Mouse (Mus musculus) bone marrow macrophage, adult 2 months (primary cell): ENCODE data around the gene Gimap7. TPM values are rescaled to one million over a fixed set of nuclear protein-coding genes. Genes with fewer than 3 reads are reported as not detected.

Experiments used
- H3K27ac ChIP-seq: 2 replicates; pipeline ENCODE4 v1.5.1; 2012; ENCODE audit warnings: low read depth, low read length; ENCODE audit not compliant: insufficient read depth
- H3K4me1 ChIP-seq: 2 replicates; pipeline ENCODE4 v1.6.1; 2012; ENCODE audit warnings: low read length; ENCODE audit not compliant: control insufficient read depth, insufficient read depth
- H3K4me3 ChIP-seq: 2 replicates; pipeline ENCODE4 v1.5.1; 2012; ENCODE audit warnings: mild to moderate bottlenecking, low read length, moderate library complexity; ENCODE audit not compliant: insufficient read depth
- CTCF ChIP-seq: IDR thresholded peaks from 2 replicates; pipeline ENCODE4 v1.5.1; 2012; ENCODE audit warnings: low read depth, mild to moderate bottlenecking, low read length, moderate library complexity
- POLR2A ChIP-seq: IDR thresholded peaks from 2 replicates; pipeline ENCODE4 v1.6.1; 2012; ENCODE audit warnings: mild to moderate bottlenecking, low read depth, low read length, borderline replicate concordance
- polyA plus RNA-seq: library from polyadenylated mRNA; stranded (reverse); fragments of >200 nt; gene quantifications from 2 replicates; pipeline ENCODE4 v1.2.4, GENCODE M21; 2012; ENCODE audit not compliant: missing spikeins, insufficient read depth, insufficient read length

Gene Gimap7
- polyA plus RNA-seq, 1 experiment: not detected

DNA sequence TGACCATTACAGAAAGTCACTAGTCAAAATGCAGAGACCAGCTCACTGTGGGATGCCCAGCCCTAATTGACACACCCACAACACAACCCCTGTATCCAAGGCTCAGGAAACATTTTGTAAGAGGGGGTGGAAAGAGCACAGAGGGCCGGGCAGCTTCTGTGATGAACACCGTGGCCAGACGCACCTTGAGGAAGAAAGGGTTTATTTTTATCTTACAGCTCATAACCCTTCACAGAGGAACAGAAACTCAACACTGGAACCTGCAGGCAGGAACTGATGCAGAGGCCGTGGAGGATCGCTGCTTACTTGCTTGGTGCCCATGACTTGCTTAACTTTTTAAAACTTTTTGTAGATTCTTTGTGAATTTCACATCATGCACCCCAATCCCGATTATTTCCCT is 25.5 kb upstream of the Gimap7 start:
- no peak for TF ChIP-seq POLR2A
- no peak for TF ChIP-seq CTCF
- Histone ChIP-seq H3K27ac (no peak overlapping the region), H3K4me1 (peaks cover under 1% of the 10 kb centered on the region; the same call in 1 of the 2 replicates), H3K4me3 (no peak overlapping the region)

GRCm38 (mm10) chr6:48696830-48697554 is 21.4 kb upstream of the Gimap7 start:
- no peak overlapping the region for H3K4me3 ChIP-seq
- peaks cover 29% of the 10 kb centered on the region for H3K4me1 ChIP-seq
- H3K27ac ChIP-seq: no peak overlapping the region
- TF ChIP-seq CTCF (no peak), POLR2A (no peak)

GRCm38 (mm10) chr6:48697555-48697930 is 20.9 kb upstream of the Gimap7 start:
- Histone ChIP-seq H3K27ac (no peak overlapping the region), H3K4me3 (no peak overlapping the region), H3K4me1 (peaks cover 29% of the 10 kb centered on the region)
- no peak for TF ChIP-seq POLR2A
- TF ChIP-seq CTCF: no peak

- H3K27ac ChIP-seq: no peak overlapping the region
- no peak for TF ChIP-seq CTCF
- no peak for TF ChIP-seq POLR2A
- H3K4me1 ChIP-seq: peaks cover 29% of the 10 kb centered on the region
These were observed 20.2 kb upstream of the Gimap7 start for GRCm38 (mm10) chr6:48698066-48698856.

DNA sequence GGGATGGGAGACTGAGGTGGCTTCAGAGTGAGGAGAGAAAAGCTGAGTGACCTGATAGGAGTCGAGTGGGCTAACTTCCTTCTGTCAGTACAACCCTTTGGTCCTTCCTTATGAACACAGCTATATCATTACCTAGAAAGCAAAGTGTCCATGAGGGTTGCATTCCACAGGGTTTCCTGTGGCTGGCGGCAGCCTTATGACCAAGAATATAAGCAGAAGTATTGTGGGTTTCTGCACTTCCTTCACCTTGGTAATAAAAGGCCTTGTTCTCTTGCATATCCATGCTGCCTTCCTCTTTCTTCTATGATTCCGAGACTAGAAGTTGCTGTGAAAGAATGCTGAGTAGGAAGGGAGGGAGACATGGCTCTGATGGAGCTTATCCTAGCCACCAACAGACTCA is 19.5 kb upstream of the Gimap7 start:
- no peak for TF ChIP-seq POLR2A
- TF ChIP-seq CTCF: no peak
- Histone ChIP-seq H3K4me1 (peaks cover 29% of the 10 kb centered on the region), H3K4me3 (no peak overlapping the region), H3K27ac (no peak overlapping the region)

More at GRCm38 (mm10) chr6:48698066-48698856, 20.2 kb upstream of the Gimap7 start:
- H3K4me3 ChIP-seq: no peak overlapping the region

- TF ChIP-seq CTCF: no peak
- TF ChIP-seq POLR2A: no peak
- no peak overlapping the region for H3K27ac ChIP-seq
- H3K4me3 ChIP-seq: no peak overlapping the region
- H3K4me1 ChIP-seq: peaks cover 29% of the 10 kb centered on the region
These were observed 18.0 kb upstream of the Gimap7 start for GRCm38 (mm10) chr6:48700251-48701075.

GRCm38 (mm10) chr6:48702146-48702545 is 16.3 kb upstream of the Gimap7 start:
- no peak for TF ChIP-seq POLR2A
- no peak for TF ChIP-seq CTCF
- Histone ChIP-seq H3K4me3 (no peak overlapping the region), H3K4me1 (peaks cover 29% of the 10 kb centered on the region), H3K27ac (no peak overlapping the region)

DNA sequence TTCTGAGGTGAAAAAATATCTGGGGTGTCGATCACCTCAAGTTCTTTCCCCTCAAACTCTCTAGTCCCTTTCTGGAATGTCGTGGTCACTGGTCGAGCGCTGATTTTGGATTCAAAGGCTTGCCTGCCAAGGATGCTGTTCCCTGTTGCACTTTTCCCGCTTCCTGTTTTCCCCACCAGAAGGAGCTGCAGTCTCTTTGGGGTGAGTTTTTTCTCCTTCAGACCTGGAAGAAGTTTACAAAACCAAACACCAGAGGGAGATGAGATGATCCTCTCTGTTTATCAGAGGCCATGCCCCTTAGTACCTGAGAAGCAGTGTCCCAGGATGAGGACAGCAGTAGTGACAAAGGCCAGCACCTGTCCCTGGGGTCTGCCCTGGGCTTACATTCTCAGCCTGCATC is 15.8 kb upstream of the Gimap7 start:
- Histone ChIP-seq H3K4me3 (no peak overlapping the region), H3K27ac (no peak overlapping the region), H3K4me1 (peaks cover 29% of the 10 kb centered on the region)
- TF ChIP-seq POLR2A (no peak), CTCF (no peak)

GRCm38 (mm10) chr6:48704146-48704545 is 14.3 kb upstream of the Gimap7 start:
- TF ChIP-seq POLR2A (no peak), CTCF (no peak)
- Histone ChIP-seq H3K27ac (no peak overlapping the region), H3K4me3 (no peak overlapping the region), H3K4me1 (peaks cover 27% of the 10 kb centered on the region)

- TF ChIP-seq POLR2A: no peak
- TF ChIP-seq CTCF: no peak
- H3K27ac ChIP-seq: no peak overlapping the region
- H3K4me3 ChIP-seq: no peak overlapping the region
- H3K4me1 ChIP-seq: peaks cover 13% of the 10 kb centered on the region
These were observed 12.3 kb upstream of the Gimap7 start for GRCm38 (mm10) chr6:48706130-48706529.

GRCm38 (mm10) chr6:48720326-48720725 is 1.9 kb downstream of the Gimap7 start:
- TF ChIP-seq POLR2A (no peak), CTCF (no peak)
- no peaks in the 10 kb centered on the region for H3K4me1 ChIP-seq
- H3K27ac ChIP-seq: no peak overlapping the region
- no peak overlapping the region for H3K4me3 ChIP-seq
